Mouse (Mus musculus) stomach, embryonic 14.5 days (tissue): ENCODE data around the gene Por. TPM values are rescaled to one million over a fixed set of nuclear protein-coding genes. Genes with fewer than 3 reads are reported as not detected.
A peak's percentile ranks its signal among the peaks of the same experiment; 100 is the strongest.

Experiments
- ATAC-seq: fragments of 200-750 bp; cut with Nextera tagmentation; 2 replicates; pipeline ENCODE4 v1.8.0; 2017; ENCODE audit warnings: low read depth, moderate TSS enrichment; ENCODE audit not compliant: insufficient number of reproducible peaks, insufficient read depth, low FRiP score
- H3K27ac ChIP-seq: fragments of 300-500 bp; sonication (generic); 2 replicates; pipeline ENCODE4 v1.5.1; 2014; ENCODE audit warnings: mild to moderate bottlenecking, low read length, moderate library complexity, mixed read lengths
- H3K27me3 ChIP-seq: fragments of 300-500 bp; sonication (generic); 2 replicates; pipeline ENCODE4 v1.6.1; 2014; ENCODE audit warnings: low read length, control low read depth, mixed read lengths; ENCODE audit not compliant: control insufficient read depth, insufficient read depth
- H3K36me3 ChIP-seq: fragments of 300-500 bp; sonication (generic); 2 replicates; pipeline ENCODE4 v1.6.1; 2014; ENCODE audit warnings: mild to moderate bottlenecking, control low read depth, low read length, moderate library complexity, mixed read lengths; ENCODE audit not compliant: control insufficient read depth, insufficient read depth
- H3K4me1 ChIP-seq: fragments of 300-500 bp; sonication (generic); 2 replicates; pipeline ENCODE4 v1.6.1; 2014; ENCODE audit warnings: low read length, control low read depth, mixed read lengths; ENCODE audit not compliant: control insufficient read depth, insufficient read depth
- H3K4me2 ChIP-seq: fragments of 300-500 bp; sonication (generic); replicated peaks from 2 replicates; pipeline ENCODE4 v1.6.1; 2014; ENCODE audit warnings: low read depth, low read length, control low read depth
- H3K4me3 ChIP-seq: fragments of 300-500 bp; sonication (generic); 2 replicates; pipeline ENCODE4 v1.5.1; 2014; ENCODE audit warnings: low read depth, low read length, control low read depth
- H3K9ac ChIP-seq: fragments of 300-500 bp; sonication (generic); replicated peaks from 2 replicates; pipeline ENCODE4 v1.6.1; 2014; ENCODE audit warnings: low read depth, mild to moderate bottlenecking, control low read depth, low read length, moderate library complexity, mixed read lengths
- H3K9me3 ChIP-seq: fragments of 300-500 bp; sonication (generic); 2 replicates; pipeline ENCODE4 v1.6.1; 2016; ENCODE audit warnings: low read depth, low read length, control low read depth; ENCODE audit not compliant: control insufficient read depth
- WGBS: fragments of 180-500 bp; shearing (Covaris S2); extraction: QIAGEN DNeasy Blood & Tissue Kit; methylation state at CpG from one replicate; pipeline ENCODE4 v1.1.7; 2014; 5-methylcytosine and 5-hydroxymethylcytosine counted together
- polyA plus RNA-seq: library from polyadenylated mRNA; unstranded; fragments of >200 nt; fragmentation: Nextera tagmentation; extraction: Ambion mirVana; gene quantifications from 2 replicates; pipeline ENCODE4 v1.2.1, GENCODE M21; 2014

The Por gene
- polyA plus RNA-seq, 1 experiment from 2014 or later = 70.5 TPM

GRCm38 (mm10) chr5:135751595-135751994 lies 81.8 kb downstream of the Por start:
- no peak for ATAC-seq
- Histone ChIP-seq H3K4me3 (no peak overlapping the region), H3K27me3 (no peaks in the 10 kb centered on the region), H3K9me3 (peaks cover 6% of the 10 kb centered on the region; the same call in 1 of the 2 replicates), H3K36me3 (no peaks in the 10 kb centered on the region), H3K9ac (no peak overlapping the region), H3K4me2 (no peak overlapping the region), H3K27ac (no peak overlapping the region), H3K4me1 (no peaks in the 10 kb centered on the region)
- 84% methylated on average over 2 of the region's 2 CpGs for WGBS

- WGBS = 69% methylated on average over 3 of the region's 3 CpGs
- no peaks in the 10 kb centered on the region for H3K36me3 ChIP-seq
- no peaks in the 10 kb centered on the region for H3K9me3 ChIP-seq
- no peak overlapping the region for H3K9ac ChIP-seq
- H3K4me2 ChIP-seq = no peak overlapping the region
- no peaks in the 10 kb centered on the region for H3K27me3 ChIP-seq
- no peak for ATAC-seq
- H3K27ac ChIP-seq = no peak overlapping the region
- H3K4me1 ChIP-seq = no peaks in the 10 kb centered on the region
- no peak overlapping the region for H3K4me3 ChIP-seq
Measured at GRCm38 (mm10) chr5:135761881-135762280, 92.0 kb downstream of the Por start.

DNA sequence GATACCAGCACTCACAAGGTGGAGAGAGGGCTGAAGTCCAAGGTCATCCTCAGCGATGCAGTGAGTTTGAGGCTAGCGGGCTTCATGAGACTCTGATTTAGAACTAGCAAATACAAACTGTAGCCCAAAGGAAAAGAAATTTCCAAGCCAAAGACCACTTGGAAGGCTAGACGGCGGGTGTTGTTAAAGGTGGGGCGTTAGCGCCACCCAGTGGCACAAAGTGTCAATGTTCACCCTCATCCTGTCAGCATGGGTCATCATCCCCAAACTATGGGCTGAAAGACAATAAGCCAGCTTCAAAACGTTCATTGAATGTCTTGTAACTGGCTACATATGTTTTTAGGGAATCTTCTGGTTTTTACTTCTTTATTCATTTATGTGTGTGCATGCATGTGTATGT lies 93.7 kb downstream of the Por start:
- Histone ChIP-seq H3K9me3 (no peaks in the 10 kb centered on the region), H3K36me3 (no peaks in the 10 kb centered on the region), H3K4me3 (no peak overlapping the region), H3K27ac (no peak overlapping the region), H3K4me1 (no peaks in the 10 kb centered on the region), H3K9ac (no peak overlapping the region), H3K27me3 (no peaks in the 10 kb centered on the region), H3K4me2 (no peak overlapping the region)
- WGBS = 4% methylated on average over 7 of the region's 7 CpGs
- ATAC-seq = no peak

DNA sequence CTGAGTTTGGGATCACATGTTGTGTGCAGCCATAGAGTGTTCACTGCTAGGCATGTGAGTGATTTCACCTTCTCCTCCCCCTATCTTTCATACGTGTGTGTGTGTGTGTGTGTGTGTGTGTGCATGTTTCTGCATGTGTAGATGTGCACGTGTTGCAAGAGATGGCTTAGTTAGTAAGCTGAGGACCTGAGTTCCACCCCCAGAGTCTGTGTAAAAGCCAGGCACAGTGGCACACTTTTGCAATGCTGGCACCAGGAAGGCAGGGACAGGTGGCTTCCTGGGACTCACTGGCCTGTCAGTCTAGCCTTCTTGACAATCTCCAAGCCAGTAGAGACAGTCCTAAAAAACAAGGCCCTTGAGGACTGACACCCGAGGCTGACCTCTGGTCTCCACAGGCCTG lies 95.1 kb downstream of the Por start:
- H3K4me3 ChIP-seq = no peak overlapping the region
- H3K9me3 ChIP-seq = no peaks in the 10 kb centered on the region
- 70% methylated on average over 3 of the region's 3 CpGs for WGBS
- no peak for ATAC-seq
- H3K27ac ChIP-seq = no peak overlapping the region
- no peak overlapping the region for H3K4me2 ChIP-seq
- no peaks in the 10 kb centered on the region for H3K4me1 ChIP-seq
- H3K27me3 ChIP-seq = no peaks in the 10 kb centered on the region
- no peaks in the 10 kb centered on the region for H3K36me3 ChIP-seq
- H3K9ac ChIP-seq = no peak overlapping the region

DNA sequence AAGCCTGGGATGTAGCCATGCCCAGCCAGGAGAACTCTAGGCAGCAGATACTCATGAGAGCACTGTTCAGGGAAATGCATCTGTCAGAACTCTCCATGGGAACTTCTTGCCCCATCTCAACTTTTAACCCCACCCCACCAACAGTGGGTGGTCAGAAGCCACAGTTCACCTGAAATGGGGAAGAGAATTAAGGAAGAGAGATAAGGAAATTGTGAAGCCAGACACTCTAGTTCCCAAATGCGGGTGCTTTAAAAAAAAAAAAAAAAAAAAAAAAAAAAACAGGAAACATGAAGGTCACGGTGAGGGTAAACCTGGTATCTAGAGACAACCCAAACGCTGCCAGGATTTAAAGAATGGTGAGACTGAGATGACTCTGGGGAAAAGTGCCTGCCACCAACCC lies 102.7 kb downstream of the Por start:
- no peaks in the 10 kb centered on the region for H3K9me3 ChIP-seq
- no peak overlapping the region for H3K4me2 ChIP-seq
- no peaks in the 10 kb centered on the region for H3K36me3 ChIP-seq
- no peak overlapping the region for H3K4me3 ChIP-seq
- no peak for ATAC-seq
- H3K27ac ChIP-seq = no peak overlapping the region
- no peak overlapping the region for H3K9ac ChIP-seq
- 43% methylated on average over 3 of the region's 3 CpGs for WGBS
- H3K27me3 ChIP-seq = no peaks in the 10 kb centered on the region
- H3K4me1 ChIP-seq = no peaks in the 10 kb centered on the region

DNA sequence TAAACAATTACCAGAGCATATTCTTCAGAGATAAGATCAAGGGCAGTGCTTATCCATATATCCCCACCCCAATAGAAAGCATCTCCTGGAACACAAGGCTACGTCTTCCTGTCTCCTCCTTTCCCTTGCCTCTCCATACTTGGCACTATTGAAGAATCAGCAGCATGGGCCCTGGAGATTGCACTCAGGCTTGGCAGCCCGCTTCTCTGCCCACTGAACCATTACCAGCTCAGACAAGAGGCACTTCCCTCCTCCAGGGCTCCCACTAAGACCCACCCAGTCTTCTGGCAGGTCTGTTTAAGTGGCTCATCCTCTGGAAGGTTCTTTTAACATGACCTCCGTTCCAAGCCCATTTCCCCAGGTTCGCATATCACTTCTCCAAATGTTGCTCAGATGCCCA lies 106.7 kb downstream of the Por start:
- Histone ChIP-seq H3K4me3 (no peak overlapping the region), H3K27me3 (no peaks in the 10 kb centered on the region), H3K36me3 (no peaks in the 10 kb centered on the region), H3K9ac (no peak overlapping the region), H3K27ac (no peak overlapping the region), H3K4me2 (no peak overlapping the region), H3K4me1 (peaks cover 15% of the 10 kb centered on the region), H3K9me3 (no peaks in the 10 kb centered on the region)
- 82% methylated on average over 4 of the region's 4 CpGs for WGBS
- no peak for ATAC-seq

DNA sequence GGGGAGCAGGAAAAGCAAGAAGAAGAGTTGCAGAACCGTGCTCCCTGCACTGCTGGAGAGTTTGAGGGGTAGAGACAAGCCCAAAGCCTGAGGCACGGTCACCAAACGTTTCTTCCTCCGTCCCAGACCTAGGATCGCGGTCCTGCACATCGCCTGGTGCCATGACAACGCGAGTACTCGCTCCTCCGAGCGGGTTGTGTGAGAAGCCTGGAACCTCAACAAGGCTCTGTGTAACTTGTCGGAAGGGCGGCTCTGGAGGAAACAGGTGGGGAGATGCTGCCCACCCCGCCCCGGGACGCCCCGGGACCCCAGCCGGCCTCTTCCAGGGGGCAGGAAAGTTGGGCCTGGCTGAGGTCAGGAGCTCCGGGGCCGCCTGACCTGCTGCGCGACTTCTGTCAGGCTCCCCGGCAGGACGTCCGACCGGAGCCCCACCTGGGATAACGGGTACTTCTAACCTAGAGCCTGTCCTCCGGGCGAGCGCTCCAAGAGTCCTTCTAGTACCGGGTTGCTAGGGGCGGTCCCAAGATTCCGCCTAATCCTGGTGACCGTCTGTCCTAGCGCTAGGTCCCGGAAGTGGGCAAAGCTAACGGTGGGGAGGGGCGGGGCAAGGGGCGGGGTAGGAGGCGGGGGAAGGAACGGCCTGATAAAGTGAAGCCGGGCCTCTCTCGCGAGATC lies 108.1 kb downstream of the Por start, which contains the start of gene Styxl1:
Gene Styxl1, minus strand, starts transcription at position 590 of the 675 bp plus-strand sequence.
- peaks cover 3% of the 10 kb centered on the region; the same call in 1 of the 2 replicates for H3K36me3 ChIP-seq
- no peaks in the 10 kb centered on the region for H3K9me3 ChIP-seq
- peak within 1 kb of the TSS; percentile 87 for H3K9ac ChIP-seq
- no peaks in the 10 kb centered on the region for H3K27me3 ChIP-seq
- H3K4me1 ChIP-seq = peaks cover 15% of the 10 kb centered on the region
- peak within 1 kb of the TSS; percentile 95 for H3K27ac ChIP-seq
- WGBS = under 1% methylated on average over 45 of the region's 45 CpGs
- H3K4me3 ChIP-seq = peak within 1 kb of the TSS; percentile 94
- H3K4me2 ChIP-seq = peak within 1 kb of the TSS; percentile 94
- ATAC-seq = peak; percentile 94

GRCm38 (mm10) chr5:135778471-135779445 lies 108.9 kb downstream of the Por start, which contains the start of gene Mdh2:
Gene Mdh2 (plus strand): TSS chr5:135778480.
- peak within 1 kb of the TSS; percentile 87 for H3K9ac ChIP-seq
- peak within 1 kb of the TSS; percentile 94 for H3K4me2 ChIP-seq
- H3K4me3 ChIP-seq = peak within 1 kb of the TSS; percentile 94
- peak within 1 kb of the TSS; percentile 95 for H3K27ac ChIP-seq
- 1% methylated on average over 70 of the region's 70 CpGs for WGBS
- H3K27me3 ChIP-seq = no peaks in the 10 kb centered on the region
- H3K9me3 ChIP-seq = no peaks in the 10 kb centered on the region
- peaks cover 15% of the 10 kb centered on the region for H3K4me1 ChIP-seq
- ATAC-seq = peak; percentile 97
- H3K36me3 ChIP-seq = peaks cover 11% of the 10 kb centered on the region; the same call in 1 of the 2 replicates
